ENCODE assay signal across 1 mouse cellular context in the genomic region with DNA sequence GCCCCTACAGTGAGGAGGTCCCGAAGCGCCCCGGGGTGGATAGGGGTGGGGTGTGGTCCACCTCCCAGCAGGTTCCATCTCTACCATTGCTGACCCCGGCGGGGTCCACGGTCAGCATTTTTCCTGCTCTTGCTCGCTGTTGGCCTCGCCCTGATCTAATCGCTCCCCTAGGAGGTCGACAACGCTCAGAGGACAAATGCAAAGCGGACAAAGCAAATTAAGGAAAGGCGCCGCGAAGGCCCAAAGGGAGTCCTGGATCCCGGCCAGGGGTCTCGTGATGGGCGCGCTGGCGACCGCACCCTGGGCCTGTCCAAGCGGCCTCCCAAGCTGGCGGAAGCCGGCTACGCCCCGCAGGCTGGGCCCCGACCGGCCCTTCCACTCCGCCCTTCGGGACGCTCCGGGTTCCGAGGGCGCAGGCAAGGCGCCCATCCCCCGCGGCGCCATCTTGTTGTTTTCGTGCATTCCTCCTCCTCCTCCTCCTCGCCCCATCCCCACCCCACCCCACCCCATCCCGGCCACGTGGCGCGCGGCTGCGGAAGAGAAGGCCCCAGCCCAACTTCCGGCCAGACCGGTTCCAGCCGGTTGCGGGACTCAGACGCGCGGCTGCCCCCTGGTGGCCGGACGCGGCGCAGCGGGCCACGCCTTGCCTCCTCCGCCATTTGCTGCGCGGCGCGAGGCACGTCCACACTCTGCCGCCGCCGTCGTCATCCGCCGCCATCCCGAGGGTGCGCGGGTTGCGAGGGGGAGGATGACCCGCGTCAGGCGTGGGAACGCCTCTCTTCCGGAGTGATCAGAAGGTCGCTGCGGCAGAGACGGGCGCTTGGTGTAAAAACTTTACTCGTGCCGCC.
TF ChIP-seq lines count a peak whose summit lies in the region.

No protein-coding gene starts in this region.

TF ChIP-seq in CH12.LX, 34 proteins besides CTCF, POLR2A, EP300 and RAD21 (continued from another document):
- peak; percentile 91 for TF ChIP-seq MAX (IDR thresholded peaks at IDR 0.05; ENCODE audit: low read length)
- no peak; the same call in 1 of the 2 replicates for TF ChIP-seq USF2 (conservative IDR thresholded peaks at IDR 0.05; ENCODE audit: low read depth, low read length)
- peak; percentile 84 for TF ChIP-seq IRF4 (IDR thresholded peaks at IDR 0.05; ENCODE audit: low read depth, low read length)
- TF ChIP-seq SIN3A (IDR thresholded peaks at IDR 0.05; ENCODE audit: low read length), result peak; percentile 90
- peak; percentile 32; the same call in 1 of the 2 replicates for TF ChIP-seq UBTF (IDR thresholded peaks at IDR 0.05; ENCODE audit: low read depth, low read length)
- TF ChIP-seq MAZ (IDR thresholded peaks at IDR 0.05; ENCODE audit: low read depth, low read length), result peak; percentile 93
- no peak for TF ChIP-seq POLR2AphosphoS2 (IDR thresholded peaks at IDR 0.05; ENCODE audit: low read depth, low read length)
- TF ChIP-seq MXI1 (IDR thresholded peaks at IDR 0.05; ENCODE audit: low read depth, low read length), result peak; percentile 91
- TF ChIP-seq MAFK (IDR thresholded peaks at IDR 0.05; ENCODE audit: insufficient replicate concordance, low read length), result no peak
- peak; percentile 51; the same call in 1 of the 2 replicates for TF ChIP-seq ETS1 (conservative IDR thresholded peaks at IDR 0.05; ENCODE audit: low read depth, low read length)
- peak; percentile 49; the same call in 1 of the 2 replicates for TF ChIP-seq ZNF384 (IDR thresholded peaks at IDR 0.05; ENCODE audit: low read depth, low read length)
- peak; percentile 84; the same call in 1 of the 2 replicates for TF ChIP-seq MEF2A (IDR thresholded peaks at IDR 0.05; ENCODE audit: borderline replicate concordance, low read depth, low read length)
TF ChIP-seq in CH12.LX: peak in this region for 23.
